Comparison of ENCODE assay signal across 22 mouse cellular contexts in the genomic region with DNA sequence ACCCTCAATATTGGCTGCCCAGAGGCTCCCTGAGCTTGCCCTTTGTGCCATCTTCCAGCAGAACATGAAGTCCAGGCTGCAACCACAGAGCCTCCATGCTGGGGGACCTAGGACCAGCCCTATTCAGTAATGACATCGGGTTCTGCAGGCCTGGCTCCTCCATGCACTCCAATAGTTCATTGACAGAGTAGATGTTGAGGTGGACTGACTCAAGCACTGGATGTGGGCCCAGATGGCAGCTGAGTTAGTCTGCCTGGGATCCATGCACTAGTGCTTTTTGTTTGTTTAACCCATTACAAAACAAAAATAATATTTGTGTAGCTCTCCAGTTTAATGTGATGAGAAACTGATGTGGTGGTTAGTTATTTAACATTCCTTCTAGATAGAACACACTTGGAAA.
DNase-seq lines count a peak whose midpoint lies in the region; ATAC-seq and TF ChIP-seq lines count a peak whose summit lies in the region.
"Had no signal": no experiment of that assay in that cellular context is flagged by ENCODE, and none has a peak within 500 bp of the region (broad histone marks: within the 10 kb centered on the region; RNA-seq: fewer than 3 reads in every experiment).

No protein-coding gene starts in this region.

- no peak for ATAC-seq in kidney, postnatal 0 days (replicated peaks; ENCODE audit: low FRiP score, low read depth)
- peak; percentile 98 for ATAC-seq in Patski
- no peak for ATAC-seq in stomach, postnatal 0 days (ENCODE audit: low FRiP score, low TSS enrichment)
- no peak for ATAC-seq in intestine, postnatal 0 days
- ATAC-seq: forebrain, embryonic 16.5 days had no signal

- no peak for TF ChIP-seq EP300 in stomach, postnatal 0 days (optimal IDR thresholded peaks at IDR 0.05)

- CTCF ChIA-PET in Patski (lab: Charles Lee), result interaction anchor here (0.7 kb wide), 1 partner anchor 18 kb away, joined by 3 read pairs; no protein-coding TSS in a partner anchor

- no peaks in the 10 kb centered on the region for H3K4me1 ChIP-seq in kidney, postnatal 0 days (replicated peaks; ENCODE audit: insufficient read depth, low read length)
- H3K4me1 ChIP-seq in stomach, postnatal 0 days (replicated peaks; ENCODE audit: control insufficient read depth, insufficient read depth), result no peaks in the 10 kb centered on the region
- H3K4me1 ChIP-seq in intestine, postnatal 0 days (replicated peaks; ENCODE audit: control insufficient read depth, insufficient read depth, low read length), result no peaks in the 10 kb centered on the region
- no peaks in the 10 kb centered on the region for H3K4me1 ChIP-seq in midbrain, embryonic 10.5 days
- H3K4me1 ChIP-seq: embryonic facial prominence, embryonic 15.5 days; forebrain, embryonic 12.5 days; heart, embryonic 15.5 days; hindbrain, embryonic 10.5 days had no signal

- H3K36me3 ChIP-seq in kidney, postnatal 0 days (ENCODE audit: insufficient read depth, low read length), result no peaks in the 10 kb centered on the region
- no peaks in the 10 kb centered on the region for H3K36me3 ChIP-seq in stomach, postnatal 0 days (ENCODE audit: control insufficient read depth, insufficient read depth, low read length)
- H3K36me3 ChIP-seq in intestine, postnatal 0 days (ENCODE audit: control insufficient read depth, insufficient read depth), result no peaks in the 10 kb centered on the region
- H3K36me3 ChIP-seq in midbrain, embryonic 10.5 days, result no peaks in the 10 kb centered on the region
- H3K36me3 ChIP-seq: embryonic facial prominence, embryonic 15.5 days; forebrain, embryonic 12.5 days; heart, embryonic 15.5 days; hindbrain, embryonic 10.5 days had no signal

- 67% methylated on average over 1 of the region's 1 CpGs for WGBS in kidney, postnatal 0 days
- WGBS in stomach, postnatal 0 days, result 85% methylated on average over 1 of the region's 1 CpGs
- 74% methylated on average over 1 of the region's 1 CpGs for WGBS in intestine, postnatal 0 days
- 81% methylated on average over 1 of the region's 1 CpGs for WGBS in midbrain, embryonic 10.5 days

- no peaks in the 10 kb centered on the region for H3K9me3 ChIP-seq in kidney, postnatal 0 days (replicated peaks; ENCODE audit: low read length)
- H3K9me3 ChIP-seq in stomach, postnatal 0 days (ENCODE audit: control insufficient read depth, low read length), result no peaks in the 10 kb centered on the region
- H3K9me3 ChIP-seq in intestine, postnatal 0 days (ENCODE audit: control insufficient read depth), result no peaks in the 10 kb centered on the region
- H3K9me3 ChIP-seq in midbrain, embryonic 10.5 days (replicated peaks), result no peaks in the 10 kb centered on the region
- H3K9me3 ChIP-seq: embryonic facial prominence, embryonic 15.5 days; forebrain, embryonic 12.5 days; heart, embryonic 15.5 days; hindbrain, embryonic 10.5 days had no signal

- in situ Hi-C loops in Patski (cut with MboI; ENCODE audit: low pct_unique_long_range_greater_than_20kb), result no loop called here

- no peak overlapping the region for H3K9ac ChIP-seq in kidney, postnatal 0 days (ENCODE audit: low read depth, low read length)
- H3K9ac ChIP-seq in stomach, postnatal 0 days (ENCODE audit: low read length), result no peak overlapping the region
- H3K9ac ChIP-seq in intestine, postnatal 0 days (ENCODE audit: low read depth, low read length), result no peak overlapping the region
- H3K9ac ChIP-seq: embryonic facial prominence, embryonic 15.5 days; forebrain, embryonic 12.5 days; heart, embryonic 15.5 days; hindbrain, embryonic 14.5 days had no signal

- H3K4me2 ChIP-seq in kidney, postnatal 0 days (ENCODE audit: low read length), result no peak overlapping the region
- no peak overlapping the region for H3K4me2 ChIP-seq in stomach, postnatal 0 days (replicated peaks; ENCODE audit: low read depth)
- no peak overlapping the region for H3K4me2 ChIP-seq in intestine, postnatal 0 days (replicated peaks; ENCODE audit: low read depth)
- H3K4me2 ChIP-seq: embryonic facial prominence, embryonic 15.5 days; forebrain, embryonic 12.5 days; heart, embryonic 11.5 days; heart, embryonic 15.5 days; hindbrain, embryonic 14.5 days had no signal

- POLR2A ChIA-PET in Patski (lab: Charles Lee), result no interaction called here

- no peak overlapping the region for H3K4me3 ChIP-seq in kidney, postnatal 0 days (replicated peaks; ENCODE audit: low read depth, low read length)
- no peak overlapping the region for H3K4me3 ChIP-seq in stomach, postnatal 0 days (ENCODE audit: low read depth, low read length)
- no peak overlapping the region for H3K4me3 ChIP-seq in intestine, postnatal 0 days (ENCODE audit: low read depth, low read length)
- H3K4me3 ChIP-seq in midbrain, embryonic 10.5 days, result no peak overlapping the region
- H3K4me3 ChIP-seq: embryonic facial prominence, embryonic 15.5 days; erythroblast, embryonic 14.5 days; forebrain, embryonic 12.5 days; heart, adult 2 months; heart, embryonic 15.5 days; hindbrain, embryonic 10.5 days had no signal

- no peak for TF ChIP-seq CTCF in kidney, postnatal 0 days (IDR thresholded peaks at IDR 0.05; ENCODE audit: low read depth)
- no peak for TF ChIP-seq CTCF in Patski (IDR thresholded peaks at IDR 0.05)
- no peak for TF ChIP-seq CTCF in stomach, postnatal 0 days (IDR thresholded peaks at IDR 0.05; ENCODE audit: low read depth)
- TF ChIP-seq CTCF in intestine, postnatal 0 days (IDR thresholded peaks at IDR 0.05; ENCODE audit: low read depth), result no peak

- H3K27me3 ChIP-seq in kidney, postnatal 0 days (ENCODE audit: insufficient read depth, low read length), result no peaks in the 10 kb centered on the region
- peaks cover 13% of the 10 kb centered on the region for H3K27me3 ChIP-seq in Patski
- no peaks in the 10 kb centered on the region for H3K27me3 ChIP-seq in stomach, postnatal 0 days (ENCODE audit: control insufficient read depth, insufficient read depth, low read length)
- H3K27me3 ChIP-seq in intestine, postnatal 0 days (replicated peaks; ENCODE audit: control insufficient read depth, insufficient read depth, low read length), result no peaks in the 10 kb centered on the region
- H3K27me3 ChIP-seq in midbrain, embryonic 10.5 days (ENCODE audit: low read depth, poor library complexity, severe bottlenecking), result no peaks in the 10 kb centered on the region
- H3K27me3 ChIP-seq: CH12.LX; embryonic facial prominence, embryonic 15.5 days; forebrain, embryonic 12.5 days; heart, embryonic 15.5 days had no signal

- H3K27ac ChIP-seq in kidney, postnatal 0 days, result no peak overlapping the region
- H3K27ac ChIP-seq in stomach, postnatal 0 days (replicated peaks), result no peak overlapping the region
- H3K27ac ChIP-seq in intestine, postnatal 0 days (ENCODE audit: low read depth, low read length), result no peak overlapping the region
- H3K27ac ChIP-seq in midbrain, embryonic 10.5 days (replicated peaks), result no peak overlapping the region
- H3K27ac ChIP-seq: embryonic facial prominence, embryonic 15.5 days; forebrain, embryonic 12.5 days; heart, adult 2 months; heart, embryonic 15.5 days; hindbrain, embryonic 10.5 days; hindbrain, embryonic 14.5 days had no signal

- DNase-seq in kidney, postnatal 0 days (ENCODE audit: low spot score), result peak; percentile 7
- DNase-seq in kidney, postnatal 14 days, result no peak
- peak; percentile 1 for DNase-seq in 3134 (ENCODE audit: extremely low read depth, insufficient read length, low spot score)
- peak; percentile 35 for DNase-seq in 3T3-L1 (ENCODE audit: low read depth, low spot score)
- DNase-seq in Patski (ENCODE audit: low read depth, low spot score), result peak; percentile 43
- no peak for DNase-seq in stomach, postnatal 0 days (ENCODE audit: low spot score)
- no peak for DNase-seq in midbrain, embryonic 10.5 days (ENCODE audit: low spot score)
- DNase-seq: adrenal gland, postnatal 14 days; cerebellum, postnatal 14 days; embryo, embryonic 11 days; gastrocnemius, postnatal 10 days; heart, adult 2 months had no signal

Comparison
In these comparisons a context has a peak if more than half of its experiments do, and no peak if none do; other contexts are left out.
1. DNase-seq: peak in kidney, postnatal 0 days (single experiment), 3134 (single experiment), 3T3-L1 (single experiment) and Patski (single experiment); none in kidney, postnatal 14 days (single experiment), stomach, postnatal 0 days (single experiment) and midbrain, embryonic 10.5 days (single experiment).